Mouse (Mus musculus): Measurements from ENCODE around the gene Fzd5. TPM values are rescaled to one million over a fixed set of nuclear protein-coding genes. Genes with fewer than 3 reads are reported as not detected.

Gene Fzd5
- 10.2 and 13.7 TPM in 2 replicates for polyA plus RNA-seq (2012)

DNA sequence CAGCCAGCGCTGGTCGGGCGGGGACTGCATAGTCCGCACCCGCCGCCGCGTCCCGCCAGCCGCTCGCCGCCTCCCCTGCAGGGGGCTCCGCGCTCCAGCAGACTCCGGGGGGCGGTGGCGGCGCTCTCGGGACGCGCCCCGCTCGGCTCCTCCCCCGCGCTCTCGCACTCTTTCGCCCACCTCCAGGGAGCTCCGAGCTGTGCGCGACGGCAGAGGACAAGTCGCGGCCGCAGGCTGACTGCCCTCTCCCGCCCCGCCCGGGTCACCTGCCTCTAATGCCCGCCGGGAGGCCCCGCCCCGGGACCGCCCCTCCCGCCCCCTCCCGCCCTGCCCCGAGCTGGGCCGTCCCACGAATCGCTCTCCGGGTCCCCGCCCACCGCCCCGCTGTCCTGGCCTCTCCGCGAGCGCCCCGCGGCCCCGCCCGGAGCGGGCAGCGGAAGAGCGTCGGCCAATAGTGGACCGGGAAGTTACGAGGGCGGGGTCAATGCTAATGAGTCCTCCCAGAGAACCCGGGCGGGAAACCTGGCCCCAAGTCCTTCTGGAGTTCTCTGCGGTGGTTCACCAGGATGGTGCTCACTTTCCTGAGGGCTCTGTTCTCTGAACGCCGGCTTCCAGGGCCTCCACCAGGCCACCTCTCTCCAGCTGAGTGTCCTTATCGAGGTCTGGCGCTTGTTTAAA, at the start of gene Fzd5:
Gene Fzd5, minus strand, starts transcription at position 250 of the 678 bp plus-strand sequence.
- TF ChIP-seq GATA1 (IDR thresholded peaks at IDR 0.05; ENCODE audit: low read length) = no peak

- TF ChIP-seq GATA1 (IDR thresholded peaks at IDR 0.05; ENCODE audit: low read length) = no peak
Measured at GRCm38 (mm10) chr1:64779863-64780262, 42.3 kb upstream of the Fzd5 start.

DNA sequence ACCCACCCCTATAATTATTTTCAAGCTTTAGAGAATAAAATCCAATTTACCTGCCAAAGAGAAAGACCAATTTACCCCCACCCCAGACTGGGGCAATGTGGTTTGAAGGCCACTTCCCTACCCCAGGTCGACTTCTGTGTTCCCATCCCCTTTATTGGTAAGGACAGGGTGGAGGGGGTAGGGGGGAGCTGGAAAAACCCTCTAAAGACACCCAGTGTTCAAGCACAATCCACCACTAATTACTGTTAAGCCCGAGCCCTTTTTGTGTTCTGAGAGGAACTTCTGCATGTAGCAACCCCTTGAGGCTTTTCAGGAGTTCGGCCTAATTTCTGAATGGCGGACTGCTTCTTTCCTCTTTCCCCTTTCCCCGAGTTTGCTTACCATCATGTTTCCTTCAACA, 41.9 kb upstream of the Fzd5 start:
- TF ChIP-seq GATA1 (IDR thresholded peaks at IDR 0.05; ENCODE audit: low read length) = no peak

DNA sequence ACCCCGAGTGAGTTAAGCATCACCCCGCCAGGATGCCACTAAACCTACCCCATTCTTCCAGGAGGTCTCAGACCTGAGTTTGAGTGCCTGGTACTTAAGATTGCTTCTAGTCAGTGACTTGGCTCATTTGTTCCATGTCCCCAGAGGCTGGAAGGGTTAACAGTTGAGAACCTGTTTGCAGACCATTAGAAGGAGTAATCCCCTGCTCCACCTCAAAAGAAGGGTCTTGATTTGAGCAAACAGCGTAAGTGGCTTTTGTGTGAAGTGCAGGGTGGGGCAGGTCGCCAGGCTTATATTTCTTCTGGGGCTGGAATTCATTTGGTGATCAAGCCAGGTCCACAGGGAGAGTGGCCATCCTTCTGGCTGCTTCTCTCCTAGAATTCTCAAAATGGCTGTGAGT, 35.8 kb upstream of the Fzd5 start:
- no peak for TF ChIP-seq GATA1 (IDR thresholded peaks at IDR 0.05; ENCODE audit: low read length)

DNA sequence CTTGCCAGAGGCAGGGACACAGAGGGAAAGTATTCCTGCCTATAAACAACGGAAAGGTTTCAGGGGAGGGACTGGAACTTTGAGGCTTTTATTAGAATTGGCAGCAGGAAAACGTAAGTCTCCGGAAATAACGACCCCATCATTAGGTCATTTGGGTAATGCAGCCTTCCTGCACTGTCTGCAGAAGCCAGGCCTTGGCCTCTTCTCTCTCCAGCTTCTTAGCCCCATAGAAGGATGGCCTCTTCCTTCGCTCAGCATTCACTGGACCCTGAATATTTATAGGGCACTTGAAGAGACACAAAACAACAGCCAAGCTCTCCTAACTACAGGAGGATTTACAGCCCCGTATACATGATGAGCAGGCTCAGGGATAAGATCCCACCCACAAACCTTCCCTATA, 32.6 kb upstream of the Fzd5 start:
- no peak for TF ChIP-seq GATA1 (IDR thresholded peaks at IDR 0.05; ENCODE audit: low read length)

DNA sequence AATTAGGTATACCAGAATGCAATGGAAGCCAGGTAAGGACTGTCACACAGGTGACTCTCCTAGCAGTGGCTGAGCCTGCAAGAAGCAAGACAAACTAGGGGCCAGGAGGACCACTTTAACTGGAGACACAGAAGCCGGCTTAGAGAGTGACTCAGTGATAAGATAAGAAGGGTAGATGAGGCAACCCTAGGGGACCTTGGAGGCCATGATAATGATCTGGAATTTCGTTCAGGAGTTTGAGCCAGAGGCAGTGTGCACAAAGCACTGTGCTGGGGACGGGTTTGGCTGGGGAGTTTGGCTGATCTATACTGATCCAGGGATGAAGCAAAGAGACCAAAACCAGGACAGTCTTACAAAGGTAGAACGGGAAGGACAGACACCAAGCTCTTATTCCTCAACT, 24.1 kb upstream of the Fzd5 start:
- no peak for TF ChIP-seq GATA1 (IDR thresholded peaks at IDR 0.05; ENCODE audit: low read length)

- TF ChIP-seq GATA1 (IDR thresholded peaks at IDR 0.05; ENCODE audit: low read length) = no peak
Measured at GRCm38 (mm10) chr1:64757766-64758165, 20.2 kb upstream of the Fzd5 start.

GRCm38 (mm10) chr1:64757254-64757653, 19.7 kb upstream of the Fzd5 start:
- no peak for TF ChIP-seq GATA1 (IDR thresholded peaks at IDR 0.05; ENCODE audit: low read length)

DNA sequence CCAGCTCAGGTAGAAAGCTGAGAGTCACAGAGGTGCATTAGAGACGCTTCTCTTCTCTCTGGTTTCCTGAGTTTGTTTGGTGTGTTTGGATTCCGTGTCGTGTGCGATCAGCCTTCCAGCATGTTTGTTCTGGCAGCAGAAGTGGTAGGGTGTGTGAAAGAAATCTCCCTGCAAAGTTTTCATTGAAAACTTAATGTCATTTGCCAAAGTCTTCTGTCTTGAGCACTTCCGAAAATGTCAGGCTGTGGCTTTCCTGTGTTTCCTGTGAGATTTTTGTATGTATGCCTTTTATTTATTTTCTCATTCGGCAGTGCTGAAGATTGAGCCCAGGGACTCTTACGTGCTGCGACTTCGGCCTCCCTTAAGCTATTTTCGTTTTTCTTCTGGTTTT, 19.1 kb upstream of the Fzd5 start:
- no peak for TF ChIP-seq GATA1 (IDR thresholded peaks at IDR 0.05; ENCODE audit: low read length)

DNA sequence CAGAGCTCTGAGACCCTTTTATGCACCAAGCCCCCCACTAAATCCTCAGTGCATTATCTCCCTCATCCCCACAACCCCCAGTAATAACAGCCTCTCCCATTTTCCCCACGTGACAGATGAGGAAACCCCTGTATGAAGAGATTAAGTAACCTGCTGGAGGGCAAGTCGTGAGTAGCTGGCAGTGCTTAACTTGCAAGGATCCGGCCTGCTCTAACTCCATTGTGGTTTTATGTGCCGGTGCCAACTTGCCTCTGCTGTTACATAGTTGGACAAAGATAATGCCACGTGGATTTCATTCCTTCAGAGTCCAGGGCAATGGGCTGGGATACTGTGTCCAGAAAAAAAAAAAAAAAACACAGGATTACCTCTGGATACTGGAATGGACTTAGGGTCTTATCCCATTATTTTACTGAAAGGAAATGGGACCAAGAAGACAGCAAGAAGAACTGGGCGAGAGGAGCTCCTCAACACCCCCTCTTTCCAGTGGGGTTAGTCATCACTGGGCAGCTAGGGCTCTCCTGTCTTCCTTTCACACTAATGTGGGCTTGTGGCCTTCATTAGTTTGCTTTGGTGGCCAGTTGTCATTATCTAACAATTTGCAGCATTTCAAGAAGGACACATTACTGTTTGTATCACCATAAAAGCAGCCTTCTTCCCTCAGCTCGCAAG, 18.6 kb upstream of the Fzd5 start:
- no peak for TF ChIP-seq GATA1 (IDR thresholded peaks at IDR 0.05; ENCODE audit: low read length)

DNA sequence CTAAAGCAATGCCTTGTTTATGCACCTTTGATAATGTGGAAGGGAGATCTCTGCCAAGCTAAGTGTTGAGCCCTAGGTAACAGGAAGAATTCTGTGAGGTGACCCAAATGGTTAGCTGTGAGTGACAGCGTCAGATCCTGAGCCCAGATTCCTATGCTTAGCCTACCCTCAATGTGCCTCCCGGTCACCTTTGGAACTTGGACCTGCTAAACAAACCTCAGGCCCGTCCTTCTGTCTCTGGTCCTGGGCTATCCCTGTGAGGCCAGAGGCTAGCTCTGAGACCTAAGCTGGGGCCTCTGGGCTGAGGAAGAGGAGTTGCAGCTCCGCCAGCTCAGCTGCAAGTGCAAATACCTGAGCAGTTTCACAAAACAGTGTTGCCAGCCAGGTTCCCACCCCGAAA, 17.1 kb upstream of the Fzd5 start:
- no peak for TF ChIP-seq GATA1 (IDR thresholded peaks at IDR 0.05; ENCODE audit: low read length)

- no peak for TF ChIP-seq GATA1 (IDR thresholded peaks at IDR 0.05; ENCODE audit: low read length)
Measured at GRCm38 (mm10) chr1:64753668-64754067, 16.1 kb upstream of the Fzd5 start.

- TF ChIP-seq GATA1 (IDR thresholded peaks at IDR 0.05; ENCODE audit: low read length) = no peak
Measured at GRCm38 (mm10) chr1:64753109-64753508, 15.6 kb upstream of the Fzd5 start.

DNA sequence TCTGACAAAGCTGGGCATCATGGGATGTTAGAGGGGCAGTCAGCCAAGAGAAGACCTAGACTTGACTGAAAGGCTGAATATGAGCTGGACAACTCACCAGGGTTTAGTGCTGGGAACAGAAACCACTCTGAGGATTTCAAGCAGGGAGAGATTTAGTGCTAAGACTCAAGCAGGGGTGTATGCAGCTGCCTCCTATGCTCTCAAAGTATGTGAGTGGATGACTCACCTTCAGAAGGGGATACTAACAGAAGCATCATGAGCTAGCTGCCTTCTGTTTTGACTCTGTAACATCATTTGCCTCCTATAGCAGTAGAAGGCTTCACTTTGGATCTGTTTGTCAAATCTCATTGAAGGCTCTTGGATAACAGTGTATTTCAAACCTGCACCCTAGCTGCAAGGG, 7.1 kb upstream of the Fzd5 start:
- TF ChIP-seq GATA1 (IDR thresholded peaks at IDR 0.05; ENCODE audit: low read length) = no peak

- TF ChIP-seq GATA1 (IDR thresholded peaks at IDR 0.05; ENCODE audit: low read length) = no peak
Measured at GRCm38 (mm10) chr1:64742741-64743408, 5.3 kb upstream of the Fzd5 start.

DNA sequence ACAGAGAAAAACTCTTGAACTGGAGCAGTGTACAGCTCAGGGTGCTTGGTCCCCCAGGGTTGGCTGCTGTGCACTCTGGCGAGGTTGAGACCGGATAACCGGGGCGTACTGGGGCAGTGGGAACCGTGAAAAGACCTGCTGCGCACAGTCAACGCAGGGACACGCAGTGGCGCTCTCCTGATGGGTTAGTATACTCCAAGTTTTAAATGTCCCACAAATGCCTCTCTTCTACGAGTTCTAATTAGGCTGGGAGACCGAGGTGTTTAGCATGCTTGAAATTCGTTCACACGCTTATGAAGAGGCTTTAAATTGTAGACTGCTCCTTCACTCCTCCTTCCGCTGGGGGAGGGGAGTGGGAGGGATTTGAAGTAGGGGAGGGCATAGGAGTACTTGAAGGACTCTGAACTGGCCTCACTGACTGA, 1.1 kb upstream of the Fzd5 start:
- no peak for TF ChIP-seq GATA1 (IDR thresholded peaks at IDR 0.05; ENCODE audit: low read length)

GRCm38 (mm10) chr1:64738180-64738555, 617 bp upstream of the Fzd5 start:
- TF ChIP-seq GATA1 (IDR thresholded peaks at IDR 0.05; ENCODE audit: low read length) = no peak
